Mouse (Mus musculus) thymus, adult 2 months (tissue): Measurements from ENCODE around the gene Cradd. TPM values are rescaled to one million over a fixed set of nuclear protein-coding genes. Genes with fewer than 3 reads are reported as not detected.

ENCODE experiments used
- DNase-seq: peaks from one replicate; pipeline ENCODE4 v3.0.0; 2021
- H3K27ac ChIP-seq: fragments of 200-500 bp; 2 replicates; pipeline ENCODE4 v1.5.1; 2012; ENCODE audit warnings: low read length, control low read depth; ENCODE audit not compliant: control insufficient read depth, insufficient read depth
- H3K27me3 ChIP-seq: fragments of 200-500 bp; 2 replicates; pipeline ENCODE4 v1.6.1; 2012; ENCODE audit warnings: mild to moderate bottlenecking, low read length, moderate library complexity, mixed read lengths; ENCODE audit not compliant: control insufficient read depth, insufficient read depth
- H3K36me3 ChIP-seq: fragments of 200-500 bp; 2 replicates; pipeline ENCODE4 v1.6.1; 2012; ENCODE audit warnings: mild to moderate bottlenecking, low read length, moderate library complexity; ENCODE audit not compliant: control insufficient read depth, insufficient read depth
- H3K4me1 ChIP-seq: fragments of 200-500 bp; replicated peaks from 2 replicates; pipeline ENCODE4 v1.6.1; 2012; ENCODE audit warnings: low read length; ENCODE audit not compliant: control insufficient read depth, insufficient read depth
- H3K4me3 ChIP-seq: fragments of 200-500 bp; 2 replicates; pipeline ENCODE4 v1.5.1; 2012; ENCODE audit warnings: mild to moderate bottlenecking, low read length, control low read depth, moderate library complexity; ENCODE audit not compliant: control insufficient read depth, insufficient read depth
- CTCF ChIP-seq: fragments of 200-500 bp; IDR thresholded peaks from 2 replicates; pipeline ENCODE4 v1.5.1; 2012; ENCODE audit warnings: mild to moderate bottlenecking, control low read depth, low read length, moderate library complexity, borderline replicate concordance; ENCODE audit not compliant: control insufficient read depth, poor library complexity, insufficient read depth; ENCODE audit errors: extremely low read depth
- POLR2A ChIP-seq: fragments of 200-500 bp; IDR thresholded peaks from 2 replicates; pipeline ENCODE4 v1.6.1; 2012; ENCODE audit warnings: mild to moderate bottlenecking, low read length, control low read depth, moderate library complexity; ENCODE audit not compliant: control insufficient read depth, poor library complexity, insufficient read depth; ENCODE audit errors: extremely low read depth
- WGBS: fragments of 180-500 bp; shearing (Covaris S2); methylation state at CpG from one replicate; pipeline ENCODE4 v1.1.7; 2018; 5-methylcytosine and 5-hydroxymethylcytosine counted together
- polyA plus RNA-seq: library from polyadenylated mRNA; depleted of rRNA; stranded (reverse); fragments of >200 nt; gene quantifications from 2 replicates; pipeline ENCODE4 v1.2.3, GENCODE M21; 2012

Gene Cradd
- polyA plus RNA-seq, 1 experiment, result 15.8 TPM

GRCm38 (mm10) chr10:95336781-95337544, 13.0 kb upstream of the Cradd start:
- WGBS, result 82% methylated on average over 4 of the region's 4 CpGs
- Histone ChIP-seq H3K4me1 (no peaks in the 10 kb centered on the region), H3K27me3 (no peaks in the 10 kb centered on the region), H3K36me3 (no peaks in the 10 kb centered on the region), H3K27ac (no peak overlapping the region), H3K4me3 (no peak overlapping the region)
- no peak for DNase-seq
- TF ChIP-seq POLR2A (no peak), CTCF (no peak)

GRCm38 (mm10) chr10:95334826-95335225, 10.9 kb upstream of the Cradd start:
- WGBS, result 98% methylated on average over 1 of the region's 1 CpGs
- no peak overlapping the region for H3K27ac ChIP-seq
- H3K27me3 ChIP-seq, result no peaks in the 10 kb centered on the region
- no peak for TF ChIP-seq POLR2A
- no peaks in the 10 kb centered on the region for H3K36me3 ChIP-seq
- no peak overlapping the region for H3K4me3 ChIP-seq
- no peaks in the 10 kb centered on the region for H3K4me1 ChIP-seq
- no peak for DNase-seq

GRCm38 (mm10) chr10:95332596-95332995, 8.7 kb upstream of the Cradd start:
- no peaks in the 10 kb centered on the region for H3K36me3 ChIP-seq
- no peaks in the 10 kb centered on the region for H3K4me1 ChIP-seq
- H3K4me3 ChIP-seq, result no peak overlapping the region
- no peaks in the 10 kb centered on the region for H3K27me3 ChIP-seq
- TF ChIP-seq CTCF (no peak), POLR2A (no peak)
- no peak for DNase-seq
- no peak overlapping the region for H3K27ac ChIP-seq
- WGBS, result 92% methylated on average over 3 of the region's 3 CpGs

GRCm38 (mm10) chr10:95330375-95331363, 6.7 kb upstream of the Cradd start:
- WGBS, result 79% methylated on average over 9 of the region's 9 CpGs
- no peaks in the 10 kb centered on the region for H3K27me3 ChIP-seq
- no peaks in the 10 kb centered on the region for H3K4me1 ChIP-seq
- H3K4me3 ChIP-seq, result no peak overlapping the region
- H3K36me3 ChIP-seq, result no peaks in the 10 kb centered on the region
- TF ChIP-seq POLR2A (no peak), CTCF (no peak)
- H3K27ac ChIP-seq, result no peak overlapping the region
- no peak for DNase-seq

GRCm38 (mm10) chr10:95329884-95330283, 6.0 kb upstream of the Cradd start:
- Histone ChIP-seq H3K4me1 (no peaks in the 10 kb centered on the region), H3K27me3 (no peaks in the 10 kb centered on the region), H3K4me3 (no peak overlapping the region), H3K36me3 (no peaks in the 10 kb centered on the region), H3K27ac (no peak overlapping the region)
- DNase-seq, result no peak
- 90% methylated on average over 1 of the region's 1 CpGs for WGBS
- TF ChIP-seq POLR2A (no peak), CTCF (no peak)

GRCm38 (mm10) chr10:95324278-95324631, 322 bp upstream of the Cradd start:
- WGBS, result 69% methylated on average over 1 of the region's 1 CpGs
- no peak for TF ChIP-seq POLR2A
- no peak for TF ChIP-seq CTCF
- Histone ChIP-seq H3K27ac (no peak overlapping the region), H3K27me3 (no peaks in the 10 kb centered on the region), H3K4me3 (no peak overlapping the region), H3K36me3 (no peaks in the 10 kb centered on the region), H3K4me1 (peaks cover 10% of the 10 kb centered on the region)
- no peak for DNase-seq
